Mouse (Mus musculus) thymus, postnatal 14 days (tissue): ENCODE measurements at regions not wholly inside any gene's neighbourhood (a gene's known extent, or its start where the extent isn't known, plus 50 kb on each side); places are given as distances from the start of the nearest gene placed in this dataset.
A peak's percentile ranks its signal among the peaks of the same experiment; 100 is the strongest.

Experiments used
- DNase-seq: peaks from one replicate; pipeline ENCODE4 v3.0.0; 2021

DNA sequence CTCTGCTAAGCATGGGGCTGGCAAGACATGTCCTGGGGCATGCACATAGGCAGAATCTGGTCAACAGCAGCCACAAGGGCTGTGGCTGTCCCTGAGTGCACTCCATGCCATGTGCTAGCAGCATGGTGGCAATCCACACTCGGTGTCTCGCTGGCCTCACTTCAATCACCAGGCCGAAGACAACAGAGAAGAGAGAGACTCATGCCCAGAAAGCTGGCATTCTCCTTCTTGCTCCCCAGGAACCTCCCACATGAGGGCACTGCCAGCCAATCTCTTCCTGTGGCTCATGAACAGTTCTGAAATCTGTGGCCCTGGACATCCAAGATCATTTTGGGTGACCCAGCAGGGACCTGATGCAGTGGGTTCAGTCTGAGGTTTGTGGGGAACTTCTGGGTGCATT is 74.5 kb upstream of the Gm26897 start:
- DNase-seq, result no peak

DNA sequence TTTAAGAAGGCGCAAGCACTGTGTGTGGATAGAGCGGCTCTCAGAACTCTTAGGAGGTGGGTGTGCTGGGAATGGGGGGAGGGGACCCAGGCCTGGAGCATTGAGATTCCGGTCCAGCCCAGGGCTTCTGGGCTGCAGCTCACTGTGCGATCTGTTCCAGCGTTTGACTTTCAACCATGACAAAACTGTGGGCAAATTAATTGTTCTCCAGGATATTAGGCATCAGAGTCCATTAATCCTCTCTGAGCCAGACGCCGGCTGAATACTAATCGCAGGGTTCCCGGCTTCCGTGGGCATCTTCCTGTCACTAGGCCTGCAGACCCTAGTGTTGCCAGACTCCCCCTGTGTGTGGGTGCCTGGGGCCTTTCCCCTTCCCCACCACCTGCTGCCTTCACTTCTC is 73.3 kb upstream of the Gm26897 start:
- DNase-seq, result no peak

DNA sequence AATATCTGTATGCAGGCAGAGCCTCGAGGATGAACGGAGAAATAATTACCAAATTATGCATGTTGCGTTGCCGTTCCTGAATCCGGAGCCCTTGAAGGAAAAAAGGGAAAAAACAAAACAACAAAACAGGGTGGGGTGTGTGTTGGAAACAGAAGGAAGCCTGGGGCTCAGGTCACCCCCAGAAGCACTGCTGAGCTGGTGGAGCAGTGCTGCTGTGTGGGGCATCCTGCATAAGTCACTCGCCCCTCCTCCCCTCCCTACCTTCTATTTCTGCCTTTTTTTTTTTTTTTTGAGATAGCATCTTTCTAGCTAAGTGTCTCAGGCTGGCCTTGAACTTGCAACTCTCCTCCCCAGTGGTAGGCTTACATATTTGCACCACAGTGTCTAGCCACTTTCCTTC is 72.8 kb upstream of the Gm26897 start:
- no peak for DNase-seq

DNA sequence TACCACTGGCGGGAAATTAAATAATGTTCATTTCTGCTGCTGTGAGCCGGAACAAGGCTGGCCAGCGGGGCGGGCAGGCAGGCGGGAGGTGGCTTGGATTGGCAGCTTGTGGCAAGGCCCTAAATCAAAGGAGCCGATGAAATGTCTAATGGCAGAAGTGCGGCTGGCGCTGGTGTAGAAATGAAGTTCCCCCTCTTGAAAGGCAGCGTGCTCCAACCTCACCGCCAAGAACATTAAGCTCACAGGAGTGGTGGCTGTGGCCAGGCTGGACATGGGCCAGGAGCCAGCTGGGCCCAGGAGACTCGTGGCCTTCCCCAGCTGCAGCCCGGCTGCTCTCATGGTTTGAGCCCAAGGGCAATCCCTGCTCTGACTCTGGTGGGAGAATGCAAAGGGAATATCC is 71.8 kb upstream of the Gm26897 start:
- DNase-seq, result no peak

DNA sequence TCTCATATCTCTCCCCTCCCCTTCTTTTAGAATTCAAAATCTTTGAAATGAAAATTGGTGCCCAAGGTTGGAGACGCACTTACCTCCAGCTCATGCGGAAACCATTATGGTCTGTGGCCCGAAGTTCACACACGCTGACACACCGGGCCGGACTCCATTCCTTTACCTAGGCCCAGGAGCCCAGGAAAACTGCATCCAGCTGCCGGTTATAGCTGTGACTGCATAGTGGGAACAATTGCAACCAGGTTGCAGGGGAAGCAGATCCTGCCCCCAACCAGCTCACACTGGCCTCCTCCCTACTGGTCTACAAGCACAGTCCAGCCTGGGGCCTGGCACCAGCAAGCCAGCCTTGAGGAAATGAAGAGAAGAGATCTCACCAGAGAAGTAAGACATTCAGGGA is 69.9 kb upstream of the Gm26897 start:
- no peak for DNase-seq

DNA sequence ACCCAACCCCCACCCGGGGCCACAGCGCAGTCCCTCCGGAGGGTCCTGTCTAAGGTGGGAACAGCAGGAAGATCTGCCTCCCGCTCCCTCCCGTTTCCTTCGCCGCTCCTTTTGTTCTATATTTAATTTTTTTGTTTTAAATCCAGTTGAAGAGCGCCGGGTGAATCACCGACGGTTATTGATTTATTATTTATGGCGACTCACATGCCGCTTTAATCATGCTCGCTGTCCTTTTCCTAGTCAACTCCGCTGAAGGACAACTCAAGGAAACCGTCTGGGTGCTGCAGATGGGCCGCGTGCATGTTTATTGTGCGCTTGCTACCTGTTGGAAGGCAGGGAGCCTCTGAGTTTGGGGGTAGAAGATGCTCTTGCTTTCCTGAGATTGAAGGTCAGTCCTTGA is 68.3 kb upstream of the Gm26897 start:
- DNase-seq, result no peak

DNA sequence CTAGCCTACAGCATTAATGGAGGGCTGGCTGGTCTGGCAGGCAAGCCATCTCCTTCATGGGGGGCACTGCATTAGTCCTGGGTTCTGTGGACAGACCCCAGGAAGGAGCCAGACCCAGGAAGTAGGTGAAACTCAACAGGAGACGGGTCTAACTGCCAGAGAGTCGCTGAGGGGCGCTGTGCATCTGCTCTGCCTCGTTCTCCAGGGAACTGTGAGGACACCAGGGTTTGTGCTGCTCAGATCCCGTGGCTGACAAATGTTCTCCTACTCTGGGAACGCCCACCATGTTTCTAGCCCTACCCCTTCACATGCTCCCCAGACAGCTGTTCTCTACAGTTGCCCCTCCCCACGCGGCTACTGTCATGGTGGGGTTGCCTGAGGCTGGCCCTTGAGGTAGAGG is 67.7 kb upstream of the Gm26897 start:
- no peak for DNase-seq

DNA sequence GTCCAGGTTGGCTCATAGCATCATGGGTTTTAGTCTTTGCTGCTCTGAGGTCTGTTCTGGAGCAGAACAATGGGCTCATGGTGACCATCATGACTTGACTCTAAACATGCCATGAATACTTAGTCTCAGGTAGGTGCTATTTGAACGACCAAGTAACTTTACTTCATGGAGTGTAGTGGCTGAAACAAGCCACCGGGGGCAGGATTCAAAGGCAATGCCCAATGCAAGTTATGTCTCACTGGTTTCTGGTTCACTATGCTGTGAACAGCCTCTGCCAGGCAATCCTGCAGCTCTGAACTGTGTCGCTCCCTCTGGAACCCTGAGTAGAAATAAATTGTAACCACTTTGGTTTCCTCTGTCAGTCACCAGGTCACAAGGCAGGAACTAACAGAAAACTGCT is 65.8 kb upstream of the Gm26897 start:
- peak; percentile 80 for DNase-seq

DNA sequence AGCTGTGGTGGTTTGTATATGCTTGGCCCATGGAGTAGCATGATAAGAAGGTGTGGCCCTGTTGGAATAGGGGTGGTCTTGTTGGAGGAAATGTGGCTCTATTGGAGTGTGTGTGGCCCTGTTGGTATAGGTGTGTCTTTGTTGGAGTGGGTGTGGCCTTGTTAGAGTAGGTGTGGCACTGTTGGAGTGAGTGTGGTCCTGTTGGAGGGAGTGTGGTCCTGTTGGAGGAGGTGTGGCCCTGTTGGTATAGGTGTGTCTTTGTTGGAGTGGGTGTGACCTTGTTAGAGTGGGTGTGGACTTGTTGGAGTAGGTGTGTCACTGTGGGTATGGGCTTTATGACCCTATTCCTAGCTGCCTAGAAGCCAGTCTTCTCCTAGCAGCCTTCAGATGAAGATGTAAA is 64.6 kb upstream of the Gm26897 start:
- no peak for DNase-seq

DNA sequence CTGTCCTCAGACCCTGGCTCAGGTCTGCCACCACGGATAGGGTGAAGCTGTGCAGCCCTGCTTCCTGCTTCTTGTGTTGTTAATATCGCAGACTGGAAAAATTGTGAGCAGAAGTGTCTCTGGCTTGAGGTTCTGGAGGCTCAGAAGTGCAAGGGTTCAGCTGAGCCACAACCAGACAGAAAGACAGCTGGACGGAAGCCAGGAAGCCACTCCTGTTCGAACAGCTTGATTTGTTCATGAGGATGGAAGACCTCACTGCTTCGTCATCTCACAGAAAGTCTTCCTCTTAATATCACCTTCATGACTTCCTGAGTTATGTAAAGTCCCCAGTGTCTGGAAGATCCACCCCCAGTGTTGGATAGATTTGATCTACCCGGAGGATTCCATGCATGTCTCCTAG is 62.0 kb upstream of the Gm26897 start:
- DNase-seq, result no peak

DNA sequence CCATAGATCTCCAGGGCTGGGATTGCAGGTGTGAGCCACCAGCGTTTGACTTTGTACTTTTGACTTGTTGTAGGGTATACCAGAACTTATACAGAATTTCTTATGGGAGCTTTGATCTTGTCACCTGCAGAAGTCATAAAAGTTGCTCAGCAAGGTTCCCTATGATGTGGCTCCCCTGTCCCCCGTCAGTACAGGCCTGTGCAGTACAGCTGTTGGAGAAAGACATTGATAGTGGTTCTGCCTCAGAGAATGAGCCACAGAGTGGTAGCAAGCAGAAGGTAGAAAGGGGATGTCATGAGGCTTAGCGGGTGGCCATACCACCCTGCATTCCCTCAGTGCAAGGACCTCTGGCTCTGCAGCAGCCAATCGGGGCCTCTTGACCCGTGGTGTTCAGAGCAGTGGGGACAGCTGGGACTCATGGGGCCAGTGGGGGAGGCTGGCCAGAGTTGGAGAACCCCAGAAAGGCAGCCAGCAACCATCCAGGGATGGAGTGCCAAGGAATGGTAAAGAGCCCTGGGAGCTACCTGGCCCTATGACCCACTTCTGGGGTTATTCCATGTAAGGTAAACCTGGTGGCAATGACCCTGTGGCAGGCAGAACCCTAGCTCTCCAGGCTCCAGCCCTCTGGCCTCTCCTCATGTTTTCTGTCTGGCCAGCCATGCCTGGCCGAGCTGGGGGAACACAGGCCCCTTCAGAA is 58.6 kb upstream of the Gm26897 start:
- peak; percentile 77 for DNase-seq

DNA sequence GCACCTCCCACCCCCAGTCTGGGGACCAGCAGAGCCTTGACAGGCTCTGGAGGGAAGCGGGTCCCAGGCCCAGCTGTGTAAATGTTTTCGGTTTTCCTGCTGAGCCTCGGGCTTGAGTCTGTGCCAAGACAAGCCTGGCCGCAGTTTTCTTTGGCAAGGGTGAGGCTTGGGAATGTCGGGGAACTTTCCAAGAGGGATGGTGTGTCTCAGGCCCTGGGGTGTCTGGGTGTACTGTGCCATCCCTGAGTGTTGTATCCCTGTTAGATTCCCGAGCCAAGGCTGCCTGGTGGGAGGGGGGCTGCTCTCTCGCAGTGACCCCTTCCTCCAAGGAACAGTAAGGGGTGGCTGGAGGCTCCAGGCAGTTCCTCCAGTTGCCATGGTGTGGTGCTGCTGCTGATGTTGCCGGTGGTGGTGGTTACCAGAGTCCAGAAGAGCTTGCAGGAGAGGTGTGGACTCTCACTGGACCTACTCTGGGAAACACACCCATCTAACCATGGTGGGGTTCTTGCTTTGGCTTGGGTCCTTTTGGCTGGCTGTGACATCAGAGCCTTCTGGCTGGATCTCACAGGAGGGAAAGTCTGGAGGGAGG is 58.0 kb upstream of the Gm26897 start:
- peak; percentile 53 for DNase-seq

DNA sequence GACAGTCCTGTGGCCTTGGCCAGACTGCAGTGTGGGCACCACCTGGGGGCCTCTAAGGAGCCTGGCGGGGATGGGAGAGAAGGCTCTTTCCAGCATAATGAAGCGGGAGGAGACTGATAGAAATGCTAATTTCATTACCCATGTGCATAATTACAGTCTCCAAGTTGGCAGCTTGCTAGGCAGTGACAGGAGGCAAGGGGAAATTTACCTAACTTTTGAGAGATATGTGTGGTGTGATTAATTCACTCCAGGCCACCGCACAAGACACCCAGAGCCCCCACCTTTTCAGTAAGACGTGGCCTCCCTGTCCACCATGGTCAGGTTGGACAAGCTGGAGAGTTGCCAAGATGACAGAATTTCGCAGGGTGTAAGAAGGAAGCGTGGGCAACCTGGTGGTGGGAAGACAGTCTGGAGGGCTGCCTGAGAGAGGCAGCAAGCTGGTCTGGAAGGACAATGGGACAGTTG is 55.8 kb upstream of the Gm26897 start:
- no peak for DNase-seq

DNA sequence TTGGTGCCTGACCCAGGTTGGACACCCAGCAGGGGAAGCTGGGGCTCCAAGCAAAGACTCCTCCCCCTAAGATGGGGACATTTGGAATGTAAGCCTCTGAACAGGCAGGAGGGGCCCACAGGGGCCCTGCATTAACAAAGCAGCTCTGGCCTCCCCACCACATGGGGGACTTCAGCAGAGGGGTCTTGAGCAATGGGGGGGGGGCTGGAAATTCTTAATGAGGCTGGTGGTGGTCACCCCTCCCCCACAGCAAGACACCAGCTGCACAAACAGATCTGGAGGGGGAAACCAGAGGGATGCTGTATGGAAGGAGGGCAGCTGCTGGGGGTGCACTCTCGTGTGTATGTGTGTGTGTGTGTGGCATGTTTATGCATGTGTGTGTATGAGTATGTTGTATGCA is 55.2 kb upstream of the Gm26897 start:
- DNase-seq, result peak; percentile 40

DNA sequence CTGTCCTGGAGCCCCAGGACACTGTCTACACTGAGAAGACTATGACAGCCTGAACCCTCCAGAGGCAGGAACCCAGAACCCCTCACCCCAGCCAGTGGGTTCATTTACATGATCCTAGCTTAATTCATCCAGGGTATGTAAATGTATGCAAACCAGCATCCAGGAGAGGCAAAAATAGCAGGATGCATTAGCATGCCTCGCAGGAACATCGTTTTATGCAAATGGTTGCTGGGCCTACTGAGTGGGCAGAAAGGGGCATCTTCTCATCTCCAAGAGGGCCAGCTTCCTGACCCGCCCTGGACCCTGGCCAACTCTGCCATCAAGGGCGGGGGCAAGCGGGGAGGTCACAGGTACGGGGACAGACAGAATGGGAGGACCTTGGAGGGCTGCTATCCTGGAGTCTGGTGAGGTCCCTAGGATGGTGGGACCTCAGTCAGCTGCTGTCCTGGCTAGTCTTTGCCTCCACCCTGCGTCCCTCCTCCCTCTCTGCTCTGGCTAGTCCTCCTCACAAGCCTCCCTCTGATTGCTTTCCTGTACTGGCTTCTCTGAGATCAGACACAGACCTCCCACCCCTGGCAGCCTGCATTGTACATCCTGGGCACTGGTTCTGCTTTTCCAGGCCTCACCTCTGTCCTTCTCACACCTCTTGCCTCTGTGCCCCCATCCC is 52.2 kb upstream of the Gm26897 start:
- no peak for DNase-seq

DNA sequence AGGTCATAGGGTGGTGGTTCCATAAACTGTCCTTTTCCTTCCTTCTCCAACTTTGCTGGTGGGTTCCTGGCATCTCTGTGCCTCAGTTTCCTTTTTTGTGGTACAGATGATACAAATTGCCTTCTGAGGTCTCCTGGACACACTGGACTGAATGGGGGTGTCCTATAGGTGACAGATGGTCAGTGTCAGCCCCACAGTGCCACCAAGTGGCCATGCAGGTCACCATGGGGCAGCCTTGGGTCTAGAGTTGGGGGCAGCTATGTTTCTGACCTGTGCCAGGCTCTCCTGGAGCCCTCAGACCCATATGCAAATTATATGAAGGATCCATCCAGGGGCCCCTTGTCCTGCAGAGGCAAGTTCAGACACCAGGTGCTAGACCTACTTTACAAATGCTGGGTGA is 50.8 kb upstream of the Gm26897 start:
- peak; percentile 58 for DNase-seq
